Mouse (Mus musculus) limb, embryonic 14.5 days (tissue): ENCODE measurements around the gene Plxnc1. TPM values are rescaled to one million over a fixed set of nuclear protein-coding genes. Genes with fewer than 3 reads are reported as not detected.

Experiments
- ATAC-seq: fragments of 200-750 bp; cut with Nextera tagmentation; 2 replicates; pipeline ENCODE4 v1.8.0; 2017; ENCODE audit warnings: low read depth, moderate number of reproducible peaks, moderate TSS enrichment; ENCODE audit not compliant: low FRiP score
- DNase-seq: peaks from one replicate; pipeline ENCODE4 v3.0.0-alpha.2; 2015; ENCODE audit warnings: low spot score
- H3K27ac ChIP-seq: fragments of 300-500 bp; sonication (generic); replicated peaks from 2 replicates; pipeline ENCODE4 v1.5.1; 2014; ENCODE audit warnings: low read depth, mild to moderate bottlenecking, low read length, moderate library complexity, mixed read lengths
- H3K27me3 ChIP-seq: fragments of 300-500 bp; sonication (generic); 2 replicates; pipeline ENCODE4 v1.6.1; 2014; ENCODE audit warnings: low read length, mixed read lengths; ENCODE audit not compliant: control insufficient read depth, insufficient read depth
- H3K36me3 ChIP-seq: fragments of 300-500 bp; sonication (generic); 2 replicates; pipeline ENCODE4 v1.6.1; 2014; ENCODE audit warnings: mild to moderate bottlenecking, low read length, moderate library complexity, mixed read lengths; ENCODE audit not compliant: control insufficient read depth, insufficient read depth
- H3K4me1 ChIP-seq: fragments of 300-500 bp; sonication (generic); 2 replicates; pipeline ENCODE4 v1.6.1; 2014; ENCODE audit warnings: antibody characterized with exemption, low read length, mixed read lengths; ENCODE audit not compliant: control insufficient read depth, insufficient read depth
- H3K4me2 ChIP-seq: fragments of 300-500 bp; sonication (generic); replicated peaks from 2 replicates; pipeline ENCODE4 v1.6.1; 2014; ENCODE audit warnings: low read depth, mild to moderate bottlenecking, low read length, moderate library complexity; ENCODE audit not compliant: severe bottlenecking
- H3K4me3 ChIP-seq: fragments of 300-500 bp; sonication (generic); replicated peaks from 2 replicates; pipeline ENCODE4 v1.5.1; 2014; ENCODE audit warnings: low read length
- H3K9ac ChIP-seq: fragments of 300-500 bp; sonication (generic); 2 replicates; pipeline ENCODE4 v1.6.1; 2014; ENCODE audit warnings: mild to moderate bottlenecking, low read depth, low read length, moderate library complexity; ENCODE audit not compliant: severe bottlenecking
- H3K9me3 ChIP-seq: fragments of 300-500 bp; sonication (generic); 2 replicates; pipeline ENCODE4 v1.6.1; 2016; ENCODE audit warnings: low read length; ENCODE audit not compliant: control insufficient read depth
- POLR2A ChIP-seq: fragments of 200-500 bp; IDR thresholded peaks from 2 replicates; pipeline ENCODE4 v1.8.0; 2012; ENCODE audit warnings: inconsistent platforms, mild to moderate bottlenecking, moderate library complexity, borderline replicate concordance; ENCODE audit not compliant: insufficient read depth, insufficient read length; ENCODE audit errors: extremely low read depth
- WGBS: fragments of 180-500 bp; shearing (Covaris S2); extraction: QIAGEN DNeasy Blood & Tissue Kit; methylation state at CpG from one replicate; pipeline ENCODE4 v1.1.7; 2014; 5-methylcytosine and 5-hydroxymethylcytosine counted together
- polyA plus RNA-seq, 2 experiments: library from polyadenylated mRNA; depleted of rRNA in 1 of 2; stranded (reverse) in 1 of 2; unstranded in 1 of 2; fragments of >200 nt; fragmentation: Nextera tagmentation in 1 of 2; extraction: Ambion mirVana in 1 of 2; gene quantifications; 2 replicates each; pipeline versions ENCODE4 v1.2.1 to v1.2.3; 2012 to 2014

Gene Plxnc1
- polyA plus RNA-seq, 2 experiments: 3.0 to 4.7 TPM

DNA sequence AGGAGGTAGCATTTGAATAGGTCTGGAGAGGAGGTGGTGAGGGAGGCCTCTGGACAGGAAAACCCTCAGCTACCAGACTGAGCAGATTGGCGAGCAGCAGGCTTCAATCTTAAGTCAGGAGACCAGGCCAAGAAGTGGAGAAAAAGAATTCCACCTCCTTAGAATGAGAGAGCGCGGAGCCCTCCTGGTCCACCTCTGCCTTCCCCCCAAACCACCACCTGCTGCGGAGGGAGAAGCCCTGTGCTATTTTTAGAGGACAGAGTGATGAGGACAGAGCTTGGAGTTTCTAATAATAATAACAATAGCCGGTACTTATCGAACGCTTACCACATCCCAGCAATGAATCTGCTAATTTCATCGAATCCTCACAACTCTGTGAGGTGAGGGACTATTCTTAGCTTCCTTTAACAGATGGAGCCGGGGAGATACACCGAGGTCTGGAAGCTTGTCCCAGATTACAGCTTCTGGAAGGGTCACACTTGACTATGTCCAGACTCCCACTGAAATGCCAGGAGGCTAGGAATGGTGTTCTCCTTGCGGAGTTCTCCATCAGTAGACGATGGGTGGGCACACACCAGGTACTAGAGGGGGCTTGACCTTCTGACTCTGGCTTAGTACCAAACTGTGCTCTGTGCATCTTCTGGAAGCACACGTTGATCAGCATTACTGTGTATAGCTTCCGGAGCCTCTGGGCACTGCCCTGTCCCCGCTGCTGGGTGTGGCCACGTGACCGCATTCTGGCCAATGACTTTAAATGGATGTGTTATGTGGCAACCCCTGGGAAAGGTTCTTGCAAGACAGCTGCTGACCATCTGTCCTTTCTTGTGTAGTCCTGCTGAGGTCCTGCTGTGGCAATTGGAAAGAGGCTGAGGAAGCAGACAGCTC, 125.6 kb downstream of the Plxnc1 start:
- ATAC-seq: no peak
- Histone ChIP-seq H3K4me3 (no peak overlapping the region), H3K4me2 (no peak overlapping the region), H3K27ac (no peak overlapping the region), H3K4me1 (peaks cover 12% of the 10 kb centered on the region), H3K9ac (no peak overlapping the region), H3K36me3 (no peaks in the 10 kb centered on the region), H3K9me3 (no peaks in the 10 kb centered on the region), H3K27me3 (no peaks in the 10 kb centered on the region)
- DNase-seq: no peak
- TF ChIP-seq POLR2A: no peak
- WGBS: 87% methylated on average over 16 of the region's 17 CpGs

DNA sequence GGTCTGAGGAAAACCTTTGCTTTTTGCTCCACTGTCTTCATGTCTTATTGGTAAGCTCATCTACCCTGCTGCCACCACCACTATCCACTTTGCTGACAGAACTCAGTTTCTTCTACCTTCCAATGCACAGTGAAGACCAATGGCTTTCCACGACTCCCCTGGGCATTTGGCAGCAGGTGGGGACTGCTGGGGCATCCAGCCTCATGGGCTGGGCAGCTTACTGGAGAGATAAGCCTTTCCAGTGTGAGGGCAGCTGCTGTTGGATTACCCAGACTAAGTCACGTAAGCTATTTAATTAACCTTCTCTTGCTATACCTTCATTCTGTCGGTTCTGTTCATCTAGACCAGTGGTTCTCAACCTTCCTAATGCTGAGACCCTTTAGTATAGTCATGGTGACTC, 126.5 kb downstream of the Plxnc1 start:
- H3K9me3 ChIP-seq: no peaks in the 10 kb centered on the region
- no peak overlapping the region for H3K9ac ChIP-seq
- H3K4me1 ChIP-seq: peaks cover 3% of the 10 kb centered on the region
- no peak for ATAC-seq
- H3K27me3 ChIP-seq: no peaks in the 10 kb centered on the region
- no peak overlapping the region for H3K27ac ChIP-seq
- H3K36me3 ChIP-seq: no peaks in the 10 kb centered on the region
- H3K4me3 ChIP-seq: no peak overlapping the region
- no peak for TF ChIP-seq POLR2A
- DNase-seq: no peak
- no peak overlapping the region for H3K4me2 ChIP-seq
- 88% methylated on average over 3 of the region's 3 CpGs for WGBS

DNA sequence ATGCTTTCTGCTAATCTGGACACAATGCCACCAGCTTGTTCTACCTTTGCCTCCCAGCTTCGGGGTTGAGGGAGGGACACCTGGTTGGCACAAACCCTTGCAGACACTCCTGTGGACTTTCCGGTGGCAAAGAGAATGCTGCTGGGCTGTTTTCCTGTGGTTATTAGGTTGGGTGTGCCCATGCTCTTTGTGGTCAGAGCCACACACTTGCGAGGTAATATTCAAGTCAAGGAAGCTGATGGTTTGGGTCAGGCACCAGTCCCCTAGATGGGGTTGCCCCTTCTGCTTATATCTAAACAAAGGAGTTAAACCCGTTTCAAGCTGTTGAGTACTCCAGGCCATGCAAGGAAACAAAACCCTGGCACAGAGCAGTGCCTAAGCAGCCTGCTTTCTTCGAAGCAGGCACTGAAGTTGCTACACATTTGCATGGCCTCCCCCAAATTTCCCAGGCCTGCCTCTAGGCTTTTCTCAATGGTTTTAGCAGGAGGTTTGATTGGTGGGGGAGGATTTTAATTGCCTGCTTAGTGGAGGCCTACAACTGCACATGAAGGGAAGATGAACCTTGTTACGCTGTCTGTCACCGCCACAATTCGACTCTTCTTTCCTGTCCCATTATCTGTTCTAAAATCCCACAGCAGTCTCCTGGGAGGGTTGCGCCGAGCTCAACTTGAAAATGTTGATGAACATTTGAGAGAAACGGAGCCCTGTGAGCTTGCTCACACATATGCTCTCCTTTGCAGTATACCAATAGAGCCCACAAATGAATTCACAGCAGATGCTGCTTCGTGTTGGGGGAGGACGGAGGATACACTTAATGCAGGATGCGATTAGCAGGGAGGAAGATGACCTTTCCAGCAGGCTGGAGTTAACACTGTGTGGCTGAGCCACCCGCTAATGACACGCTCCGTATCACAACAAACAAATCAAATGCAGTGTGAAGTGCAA, 132.5 kb downstream of the Plxnc1 start:
- Histone ChIP-seq H3K9ac (no peak overlapping the region), H3K27ac (no peak overlapping the region), H3K4me3 (no peak overlapping the region), H3K4me1 (peaks cover 3% of the 10 kb centered on the region; the same call in 1 of the 2 replicates), H3K27me3 (no peaks in the 10 kb centered on the region), H3K9me3 (no peaks in the 10 kb centered on the region), H3K36me3 (no peaks in the 10 kb centered on the region), H3K4me2 (no peak overlapping the region)
- TF ChIP-seq POLR2A: no peak
- DNase-seq: no peak
- no peak for ATAC-seq
- 73% methylated on average over 17 of the region's 17 CpGs for WGBS

DNA sequence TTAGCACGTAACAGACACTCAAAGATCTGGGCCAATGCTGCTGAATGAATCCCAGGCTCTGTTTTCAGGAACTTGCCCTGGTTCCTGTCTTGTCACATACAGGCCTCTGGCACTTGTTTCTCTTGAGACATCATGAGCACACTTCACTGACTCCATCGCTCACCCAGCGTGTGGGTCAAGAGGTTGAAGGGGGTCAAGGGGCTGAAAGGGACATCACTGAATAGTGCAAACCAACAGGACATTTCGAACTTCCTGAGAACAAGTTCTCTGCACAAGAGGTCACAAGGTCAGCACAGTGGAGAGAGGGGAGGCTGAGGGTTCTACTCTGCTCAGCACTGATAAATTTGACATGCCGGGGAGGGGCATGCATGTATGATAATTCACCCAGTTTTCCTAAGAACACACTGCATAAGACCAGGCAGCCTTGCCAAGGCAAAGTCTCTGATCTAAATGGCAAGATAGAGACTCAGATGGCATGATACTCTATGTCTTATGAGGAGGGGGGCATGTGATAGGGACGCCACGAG, 134.6 kb downstream of the Plxnc1 start:
- Histone ChIP-seq H3K9ac (no peak overlapping the region), H3K4me3 (no peak overlapping the region), H3K4me1 (peaks cover 3% of the 10 kb centered on the region; the same call in 1 of the 2 replicates), H3K4me2 (no peak overlapping the region), H3K36me3 (no peaks in the 10 kb centered on the region), H3K27ac (no peak overlapping the region), H3K9me3 (no peaks in the 10 kb centered on the region), H3K27me3 (no peaks in the 10 kb centered on the region)
- ATAC-seq (no peak), DNase-seq (no peak)
- TF ChIP-seq POLR2A: no peak
- WGBS: 83% methylated on average over 7 of the region's 7 CpGs

DNA sequence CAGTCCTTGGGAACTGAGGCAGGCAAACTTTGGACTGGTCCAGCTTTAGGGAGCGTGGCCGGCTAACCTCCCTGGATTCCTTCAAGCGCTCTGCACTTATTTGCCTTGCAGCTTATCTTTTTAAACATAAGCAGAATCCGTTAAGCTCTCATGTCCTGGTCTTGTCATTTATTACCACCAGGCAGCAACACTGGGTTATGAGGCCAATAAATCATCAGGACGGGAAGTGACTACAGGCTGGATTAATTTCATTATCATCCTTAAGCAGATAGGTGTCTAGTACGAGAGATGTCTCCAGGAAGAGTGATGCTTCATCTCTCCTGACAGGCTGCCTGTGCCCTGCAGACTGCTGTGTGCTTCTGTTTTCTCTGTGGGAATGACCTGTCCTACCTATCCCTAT, 136.4 kb downstream of the Plxnc1 start:
- Histone ChIP-seq H3K27me3 (no peaks in the 10 kb centered on the region), H3K4me3 (no peak overlapping the region), H3K4me1 (peaks cover 6% of the 10 kb centered on the region; the same call in 1 of the 2 replicates), H3K4me2 (no peak overlapping the region), H3K9ac (no peak overlapping the region), H3K27ac (no peak overlapping the region), H3K36me3 (no peaks in the 10 kb centered on the region), H3K9me3 (no peaks in the 10 kb centered on the region)
- ATAC-seq (no peak), DNase-seq (no peak)
- 38% methylated on average over 6 of the region's 6 CpGs for WGBS
- TF ChIP-seq POLR2A: no peak
